Mouse (Mus musculus): ENCODE measurements around the gene Laptm5. TPM values are rescaled to one million over a fixed set of nuclear protein-coding genes. Genes with fewer than 3 reads are reported as not detected.

Gene Laptm5
- total RNA-seq (2014; rRNA removed; ENCODE audit: low replicate concordance) (15.9 and 21.6 TPM in 2 replicates), polyA plus RNA-seq (2015; fragmentation: Nextera tagmentation; extraction: Ambion mirVana) (14.7 and 15.6 TPM in 2 replicates)

DNA sequence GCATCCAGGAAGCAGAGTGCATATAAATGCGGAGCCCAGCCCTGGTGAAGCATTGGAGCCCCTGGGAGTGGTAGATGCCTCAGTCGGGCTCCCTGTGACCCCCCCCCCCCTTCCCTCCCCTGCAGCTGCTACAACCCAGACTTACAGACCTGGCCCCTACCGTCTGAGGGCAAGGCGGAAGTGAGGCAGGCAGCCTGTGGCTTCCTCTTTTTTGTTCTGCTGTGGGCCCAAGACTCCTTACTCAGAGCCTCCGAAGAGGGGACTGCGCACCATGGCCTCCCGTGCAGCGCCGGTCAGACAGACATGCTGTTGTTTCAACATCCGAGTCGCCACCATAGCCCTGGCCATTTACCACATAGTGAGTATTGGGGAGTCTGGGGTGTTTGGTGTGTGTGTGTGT lies at the start of gene Laptm5:
Gene Laptm5 (plus strand): TSS at position 49 of the 400 bp plus-strand sequence.
- peak within 1 kb of the TSS; percentile 30; the same call in 1 of the 2 replicates for H3K4me3 ChIP-seq (ENCODE audit: low read depth, low read length)
- H3K9ac ChIP-seq (replicated peaks; ENCODE audit: low read depth, low read length): no peak within 1 kb of the TSS

DNA sequence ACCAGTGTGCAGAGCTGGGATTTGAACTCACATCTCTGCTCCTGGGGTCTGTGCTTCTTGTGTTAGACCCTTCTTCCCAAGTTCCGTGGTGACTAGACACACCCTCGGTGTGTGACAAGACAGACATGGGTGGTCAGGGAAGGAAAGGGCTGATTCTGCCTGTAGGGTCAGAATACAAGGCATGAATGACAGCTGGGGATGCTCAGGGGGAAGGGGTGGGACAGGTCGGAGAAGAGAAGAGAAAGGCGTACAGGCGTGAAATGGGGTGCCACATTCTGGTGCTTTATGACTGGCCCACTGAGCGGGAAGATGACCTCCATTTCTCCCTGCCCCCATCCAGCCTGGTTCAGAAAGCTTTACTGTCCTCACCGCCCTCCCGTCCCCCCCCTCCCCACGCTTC lies 47.5 kb upstream of the Laptm5 start:
- H3K4me1 ChIP-seq (ENCODE audit: control insufficient read depth, insufficient read depth): peaks cover 16% of the 10 kb centered on the region
- ATAC-seq (ENCODE audit: insufficient read depth, low read depth): no peak
- H3K4me2 ChIP-seq (ENCODE audit: low read depth, low read length): no peak overlapping the region
- DNase-seq (ENCODE audit: low spot score): no peak
- H3K27me3 ChIP-seq (ENCODE audit: control insufficient read depth, insufficient read depth, low read length): peaks cover 23% of the 10 kb centered on the region; the same call in 1 of the 2 replicates
- no peak overlapping the region for H3K4me3 ChIP-seq (ENCODE audit: low read depth, low read length)
- H3K9me3 ChIP-seq (replicated peaks; ENCODE audit: control insufficient read depth, low read length): no peaks in the 10 kb centered on the region
- H3K9ac ChIP-seq (replicated peaks; ENCODE audit: low read depth, low read length): no peak overlapping the region
- TF ChIP-seq EP300 (IDR thresholded peaks at IDR 0.05; ENCODE audit: low read depth) (no peak), CTCF (IDR thresholded peaks at IDR 0.05; ENCODE audit: low read depth) (no peak)
- no peaks in the 10 kb centered on the region for H3K36me3 ChIP-seq (replicated peaks; ENCODE audit: control insufficient read depth, insufficient read depth, low read length)
- WGBS: 31% methylated on average over 6 of the region's 9 CpGs
- H3K27ac ChIP-seq (ENCODE audit: low read depth): no peak overlapping the region

More for the DNA sequence above, at the start of gene Laptm5:
- TF ChIP-seq CTCF (IDR thresholded peaks at IDR 0.05; ENCODE audit: low read depth) (no peak), EP300 (IDR thresholded peaks at IDR 0.05; ENCODE audit: low read depth) (no peak)
- H3K27ac ChIP-seq (ENCODE audit: low read depth): peak within 1 kb of the TSS; percentile 51; the same call in 1 of the 2 replicates
- WGBS: 66% methylated on average over 11 of the region's 11 CpGs
- ATAC-seq (ENCODE audit: insufficient read depth, low read depth) (no peak), DNase-seq (ENCODE audit: low spot score) (no peak)
- peaks cover 7% of the 10 kb centered on the region; the same call in 1 of the 2 replicates for H3K4me1 ChIP-seq (ENCODE audit: control insufficient read depth, insufficient read depth)
- no peak within 1 kb of the TSS; the same call in 1 of the 2 replicates for H3K4me2 ChIP-seq (ENCODE audit: low read depth, low read length)
- H3K27me3 ChIP-seq (ENCODE audit: control insufficient read depth, insufficient read depth, low read length): no peaks in the 10 kb centered on the region
- no peaks in the 10 kb centered on the region for H3K36me3 ChIP-seq (replicated peaks; ENCODE audit: control insufficient read depth, insufficient read depth, low read length)
- no peaks in the 10 kb centered on the region for H3K9me3 ChIP-seq (replicated peaks; ENCODE audit: control insufficient read depth, low read length)

DNA sequence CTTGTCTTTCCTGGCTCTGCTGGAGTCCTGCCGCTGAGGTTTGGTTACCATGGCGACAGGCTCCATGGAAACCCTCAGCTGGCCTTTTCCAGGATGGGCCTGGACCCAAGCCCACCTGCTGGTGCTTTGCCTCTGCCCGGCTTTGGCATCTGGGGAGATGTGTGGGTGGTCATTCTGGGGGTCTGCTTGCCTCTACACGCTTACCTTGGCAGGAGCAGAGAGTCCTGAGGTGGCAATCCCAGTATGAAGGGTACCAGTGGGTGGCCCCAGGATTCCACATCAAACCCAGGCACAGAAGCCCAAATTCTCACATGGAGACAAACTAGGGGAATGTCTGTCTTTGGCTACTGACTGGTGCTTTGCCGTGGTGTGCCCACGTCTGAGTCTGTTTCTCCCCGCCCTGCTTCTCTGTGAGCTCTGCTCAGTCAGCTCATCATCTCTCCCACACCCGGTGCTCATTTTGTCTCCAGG lies 47.0 kb upstream of the Laptm5 start:
- no peak overlapping the region for H3K4me2 ChIP-seq (ENCODE audit: low read depth, low read length)
- no peaks in the 10 kb centered on the region for H3K9me3 ChIP-seq (replicated peaks; ENCODE audit: control insufficient read depth, low read length)
- H3K36me3 ChIP-seq (replicated peaks; ENCODE audit: control insufficient read depth, insufficient read depth, low read length): no peaks in the 10 kb centered on the region
- ATAC-seq (ENCODE audit: insufficient read depth, low read depth): no peak
- peaks cover 23% of the 10 kb centered on the region; the same call in 1 of the 2 replicates for H3K27me3 ChIP-seq (ENCODE audit: control insufficient read depth, insufficient read depth, low read length)
- no peak for DNase-seq (ENCODE audit: low spot score)
- WGBS: 33% methylated on average over 8 of the region's 8 CpGs
- no peak for TF ChIP-seq CTCF (IDR thresholded peaks at IDR 0.05; ENCODE audit: low read depth)
- TF ChIP-seq EP300 (IDR thresholded peaks at IDR 0.05; ENCODE audit: low read depth): no peak
- no peak overlapping the region for H3K4me3 ChIP-seq (ENCODE audit: low read depth, low read length)
- H3K27ac ChIP-seq (ENCODE audit: low read depth): no peak overlapping the region
- H3K4me1 ChIP-seq (ENCODE audit: control insufficient read depth, insufficient read depth): peaks cover 16% of the 10 kb centered on the region
- H3K9ac ChIP-seq (replicated peaks; ENCODE audit: low read depth, low read length): no peak overlapping the region

DNA sequence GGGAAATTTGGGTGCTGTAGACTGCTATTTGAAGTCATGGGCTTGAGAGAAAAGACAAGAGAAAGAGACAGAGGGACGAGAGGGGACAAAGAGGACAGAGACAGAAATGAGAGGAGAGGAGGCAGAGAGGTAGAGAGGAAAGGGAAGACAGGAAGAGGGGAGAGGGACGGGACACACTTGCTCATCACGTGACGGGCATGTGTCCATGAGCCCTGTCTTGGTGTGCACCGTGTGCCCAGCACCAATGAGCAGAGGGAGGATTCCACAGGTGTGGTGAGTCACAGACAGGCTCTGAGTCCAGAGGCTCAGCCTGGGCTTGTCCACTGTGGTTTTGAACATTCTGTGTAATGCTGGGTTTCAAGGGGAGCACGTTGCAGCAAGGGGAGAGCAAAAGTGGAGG lies 45.0 kb upstream of the Laptm5 start:
- H3K9me3 ChIP-seq (replicated peaks; ENCODE audit: control insufficient read depth, low read length): no peaks in the 10 kb centered on the region
- DNase-seq (ENCODE audit: low spot score): no peak
- no peaks in the 10 kb centered on the region for H3K36me3 ChIP-seq (replicated peaks; ENCODE audit: control insufficient read depth, insufficient read depth, low read length)
- H3K4me2 ChIP-seq (ENCODE audit: low read depth, low read length): no peak overlapping the region
- no peaks in the 10 kb centered on the region for H3K4me1 ChIP-seq (ENCODE audit: control insufficient read depth, insufficient read depth)
- ATAC-seq (ENCODE audit: insufficient read depth, low read depth): no peak
- H3K4me3 ChIP-seq (ENCODE audit: low read depth, low read length): no peak overlapping the region
- no peak overlapping the region for H3K27ac ChIP-seq (ENCODE audit: low read depth)
- TF ChIP-seq CTCF (IDR thresholded peaks at IDR 0.05; ENCODE audit: low read depth) (no peak), EP300 (IDR thresholded peaks at IDR 0.05; ENCODE audit: low read depth) (no peak)
- H3K9ac ChIP-seq (replicated peaks; ENCODE audit: low read depth, low read length): no peak overlapping the region
- H3K27me3 ChIP-seq (ENCODE audit: control insufficient read depth, insufficient read depth, low read length): peaks cover 23% of the 10 kb centered on the region; the same call in 1 of the 2 replicates
- WGBS: 53% methylated on average over 6 of the region's 6 CpGs

DNA sequence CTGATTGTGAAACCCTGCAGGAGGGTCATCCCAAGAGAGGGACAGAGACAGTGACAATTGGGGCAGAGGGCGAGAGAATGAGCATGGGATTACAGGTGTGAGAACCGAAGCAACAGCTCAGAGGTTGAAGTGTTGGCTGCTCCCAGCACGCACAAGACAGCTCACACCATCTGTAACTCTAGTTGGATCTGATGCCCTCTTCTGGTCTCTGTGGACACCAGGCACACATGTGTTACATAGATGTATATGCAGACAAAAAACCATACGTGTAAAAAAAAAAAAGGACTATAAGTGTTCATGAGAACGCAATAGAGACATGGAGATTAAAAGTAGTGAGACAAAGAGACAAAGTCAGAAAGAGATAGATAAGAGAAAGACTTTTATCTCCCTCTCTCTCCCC lies 44.1 kb upstream of the Laptm5 start:
- DNase-seq (ENCODE audit: low spot score) (no peak), ATAC-seq (ENCODE audit: insufficient read depth, low read depth) (no peak)
- H3K27me3 ChIP-seq (ENCODE audit: control insufficient read depth, insufficient read depth, low read length): peaks cover 23% of the 10 kb centered on the region; the same call in 1 of the 2 replicates
- no peaks in the 10 kb centered on the region for H3K4me1 ChIP-seq (ENCODE audit: control insufficient read depth, insufficient read depth)
- H3K4me3 ChIP-seq (ENCODE audit: low read depth, low read length): no peak overlapping the region
- H3K4me2 ChIP-seq (ENCODE audit: low read depth, low read length): no peak overlapping the region
- no peak overlapping the region for H3K9ac ChIP-seq (replicated peaks; ENCODE audit: low read depth, low read length)
- no peak overlapping the region for H3K27ac ChIP-seq (ENCODE audit: low read depth)
- no peaks in the 10 kb centered on the region for H3K9me3 ChIP-seq (replicated peaks; ENCODE audit: control insufficient read depth, low read length)
- no peak for TF ChIP-seq CTCF (IDR thresholded peaks at IDR 0.05; ENCODE audit: low read depth)
- TF ChIP-seq EP300 (IDR thresholded peaks at IDR 0.05; ENCODE audit: low read depth): no peak
- H3K36me3 ChIP-seq (replicated peaks; ENCODE audit: control insufficient read depth, insufficient read depth, low read length): no peaks in the 10 kb centered on the region
- WGBS: 42% methylated on average over 5 of the region's 5 CpGs

DNA sequence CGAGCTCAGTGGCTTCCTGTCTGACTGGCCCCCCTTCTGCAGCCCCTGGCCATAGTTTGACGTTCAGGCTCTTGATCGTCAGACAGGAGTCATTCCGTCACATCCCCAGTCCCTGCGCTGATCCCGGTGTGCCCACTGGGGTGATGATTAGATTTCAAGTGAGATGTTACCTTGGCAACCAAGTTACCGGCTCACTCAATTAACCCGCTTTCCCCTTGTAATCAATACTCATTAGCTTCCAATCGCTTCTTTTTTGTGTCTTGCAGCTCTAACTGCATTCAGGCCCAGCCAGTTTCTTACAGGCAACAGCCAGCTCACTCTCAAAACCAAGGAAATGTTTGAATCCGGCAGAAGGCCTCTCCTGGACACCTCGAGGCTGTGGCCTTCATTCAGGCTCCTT lies 40.5 kb upstream of the Laptm5 start:
- DNase-seq (ENCODE audit: low spot score) (no peak), ATAC-seq (ENCODE audit: insufficient read depth, low read depth) (no peak)
- no peak overlapping the region for H3K27ac ChIP-seq (ENCODE audit: low read depth)
- no peak overlapping the region for H3K9ac ChIP-seq (replicated peaks; ENCODE audit: low read depth, low read length)
- WGBS: 62% methylated on average over 11 of the region's 11 CpGs
- H3K27me3 ChIP-seq (ENCODE audit: control insufficient read depth, insufficient read depth, low read length): peaks cover 17% of the 10 kb centered on the region; the same call in 1 of the 2 replicates
- H3K4me3 ChIP-seq (ENCODE audit: low read depth, low read length): no peak overlapping the region
- peaks cover 9% of the 10 kb centered on the region for H3K4me1 ChIP-seq (ENCODE audit: control insufficient read depth, insufficient read depth)
- H3K4me2 ChIP-seq (ENCODE audit: low read depth, low read length): no peak overlapping the region
- no peaks in the 10 kb centered on the region for H3K36me3 ChIP-seq (replicated peaks; ENCODE audit: control insufficient read depth, insufficient read depth, low read length)
- TF ChIP-seq EP300 (IDR thresholded peaks at IDR 0.05; ENCODE audit: low read depth) (no peak), CTCF (IDR thresholded peaks at IDR 0.05; ENCODE audit: low read depth) (no peak)
- no peaks in the 10 kb centered on the region for H3K9me3 ChIP-seq (replicated peaks; ENCODE audit: control insufficient read depth, low read length)

All from heart, postnatal 0 days (tissue).